Mouse (Mus musculus): Measurements from ENCODE around the gene Hnmt.
"Not testable (repeated sequence)": the region's sequence is repeated elsewhere in the genome, so short reads cannot be mapped to it uniquely, and the experiment has no call there.

Gene Hnmt

GRCm38 (mm10) chr2:24049344-24049990 is at the start of gene Hnmt:
Gene Hnmt (minus strand): TSS chr2:24049394.
- no peak for DNase-seq

GRCm38 (mm10) chr2:24096495-24096894 is 47.3 kb upstream of the Hnmt start, which contains the start of gene Tbpl2:
Gene Tbpl2 (minus strand): TSS chr2:24096595.
- no peak for DNase-seq

GRCm38 (mm10) chr2:24090921-24091320 is 41.7 kb upstream of the Hnmt start:
- DNase-seq, result no peak

- no peak for DNase-seq
These were observed 1.3 kb upstream of the Hnmt start for GRCm38 (mm10) chr2:24050459-24050858.

GRCm38 (mm10) chr2:24048480-24049097 is 605 bp downstream of the Hnmt start:
- no peak for DNase-seq

GRCm38 (mm10) chr2:24047551-24048479 is 1.4 kb downstream of the Hnmt start:
- no peak for DNase-seq

GRCm38 (mm10) chr2:24042901-24043300 is 6.3 kb downstream of the Hnmt start:
- no peak for DNase-seq

- DNase-seq, result no peak
These were observed 8.7 kb downstream of the Hnmt start for GRCm38 (mm10) chr2:24040531-24040930.

GRCm38 (mm10) chr2:24019386-24019785 is 29.8 kb downstream of the Hnmt start:
- not testable (repeated sequence) for DNase-seq

GRCm38 (mm10) chr2:24018966-24019365 is 30.2 kb downstream of the Hnmt start:
- no peak for DNase-seq

GRCm38 (mm10) chr2:24014957-24015356 is 34.2 kb downstream of the Hnmt start:
- no peak for DNase-seq

GRCm38 (mm10) chr2:23999323-23999722 is 49.9 kb downstream of the Hnmt start:
- DNase-seq, result no peak

GRCm38 (mm10) chr2:23998836-23999235 is 50.4 kb downstream of the Hnmt start:
- no peak for DNase-seq

GRCm38 (mm10) chr2:23996830-23997229 is 52.4 kb downstream of the Hnmt start:
- DNase-seq, result no peak

- DNase-seq, result not testable (repeated sequence)
These were observed 59.1 kb downstream of the Hnmt start for GRCm38 (mm10) chr2:23990034-23990573.

GRCm38 (mm10) chr2:23987283-23987682 is 61.9 kb downstream of the Hnmt start:
- no peak for DNase-seq

GRCm38 (mm10) chr2:23983343-23983742 is 65.9 kb downstream of the Hnmt start:
- no peak for DNase-seq

- no peak for DNase-seq
These were observed 66.3 kb downstream of the Hnmt start for GRCm38 (mm10) chr2:23982860-23983259.

- not testable (repeated sequence) for DNase-seq
These were observed 88.4 kb downstream of the Hnmt start for GRCm38 (mm10) chr2:23960659-23961274.

Data from B cell, adult 2 months (primary cell).